Mouse (Mus musculus) liver, postnatal 0 days (tissue): ENCODE results near the gene Ddx23.

Source experiments
- CTCF ChIP-seq: sonication (generic); IDR thresholded peaks from 2 replicates; pipeline ENCODE4 v1.5.1; 2016; ENCODE audit warnings: antibody characterized with exemption, low read depth
- EP300 ChIP-seq: IDR thresholded peaks from 2 replicates; pipeline ENCODE4 v1.6.1; 2016; ENCODE audit warnings: antibody characterized with exemption, low read depth, mild to moderate bottlenecking

DNA sequence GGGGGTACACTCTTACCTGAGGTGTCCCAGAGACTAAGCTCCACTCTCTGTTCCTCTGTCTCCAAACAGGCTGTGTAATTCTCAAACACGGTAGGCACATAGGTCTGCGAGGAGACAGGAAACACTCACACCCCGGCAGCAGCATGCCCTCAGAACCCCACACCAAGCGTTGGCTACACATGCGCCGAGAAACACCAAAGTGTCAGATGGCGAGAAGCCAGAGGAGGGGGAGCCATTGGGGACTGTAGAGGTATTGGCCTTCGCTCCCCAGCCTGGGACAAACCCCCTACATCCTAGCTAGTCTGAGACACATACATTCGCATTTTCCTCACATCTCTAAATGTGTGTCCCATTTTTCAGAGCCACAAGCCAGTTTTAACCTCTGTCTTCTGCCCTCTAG, 13.8 kb upstream of the Ddx23 start:
- no peak for TF ChIP-seq EP300
- no peak for TF ChIP-seq CTCF
